Mouse (Mus musculus) megakaryocyte-erythroid progenitor cell, adult 5-6 weeks (primary cell): ENCODE results near the gene Fgf12. TPM values are rescaled to one million over a fixed set of nuclear protein-coding genes. Genes with fewer than 3 reads are reported as not detected.

Source experiments
- ATAC-seq: replicated peaks from 2 replicates; pipeline ENCODE4 v1.8.0; 2016; ENCODE audit warnings: mild to moderate bottlenecking, inconsistent platforms; ENCODE audit not compliant: severe bottlenecking, poor library complexity, low FRiP score, low TSS enrichment
- total RNA-seq, 2 experiments: library from RNA; stranded (forward) in 1 of 2; stranded (reverse) in 1 of 2; fragments of 200-1000, 215-1000 nt in 1 of 2; fragments of >200 nt in 1 of 2; fragmentation: Nextera tagmentation in 1 of 2; gene quantifications; 2 replicates each; pipeline ENCODE4 v1.2.3; 2014 to 2017

The Fgf12 gene
- total RNA-seq, 2 experiments from 2014 or later, result not detected

- ATAC-seq, result no peak
Observed at GRCm38 (mm10) chr16:28626259-28626658, 126.6 kb downstream of the Fgf12 start.

GRCm38 (mm10) chr16:28625689-28626088 is 127.2 kb downstream of the Fgf12 start:
- ATAC-seq, result no peak

GRCm38 (mm10) chr16:28614412-28614811 is 138.5 kb downstream of the Fgf12 start:
- ATAC-seq, result no peak

GRCm38 (mm10) chr16:28610940-28611339 is 141.9 kb downstream of the Fgf12 start:
- no peak for ATAC-seq

- no peak for ATAC-seq
Observed at GRCm38 (mm10) chr16:28603155-28603554, 149.7 kb downstream of the Fgf12 start.

- ATAC-seq, result no peak
Observed at GRCm38 (mm10) chr16:28601723-28602122, 151.1 kb downstream of the Fgf12 start.

- ATAC-seq, result no peak
Observed at GRCm38 (mm10) chr16:28596112-28596511, 156.8 kb downstream of the Fgf12 start.

- ATAC-seq, result 0 out of 2 replicates have a peak, but pooled peaks have one; percentile 57
Observed at GRCm38 (mm10) chr16:28593075-28593915, 159.6 kb downstream of the Fgf12 start.

GRCm38 (mm10) chr16:28592466-28592865 is 160.4 kb downstream of the Fgf12 start:
- no peak for ATAC-seq

- ATAC-seq, result no peak
Observed at GRCm38 (mm10) chr16:28591583-28591982, 161.3 kb downstream of the Fgf12 start.

- ATAC-seq, result no peak
Observed at GRCm38 (mm10) chr16:28572212-28572611, 180.7 kb downstream of the Fgf12 start.

- no peak for ATAC-seq
Observed at GRCm38 (mm10) chr16:28564716-28565217, 188.1 kb downstream of the Fgf12 start.

- ATAC-seq, result no peak
Observed at GRCm38 (mm10) chr16:28564075-28564715, 188.7 kb downstream of the Fgf12 start.

- ATAC-seq, result no peak
Observed at GRCm38 (mm10) chr16:28562847-28563246, 190.0 kb downstream of the Fgf12 start.

- ATAC-seq, result no peak
Observed at GRCm38 (mm10) chr16:28555219-28555618, 197.6 kb downstream of the Fgf12 start.

GRCm38 (mm10) chr16:28539423-28539822 is 213.4 kb downstream of the Fgf12 start:
- ATAC-seq, result no peak

- ATAC-seq, result peak; percentile 90
Observed at GRCm38 (mm10) chr16:28517596-28518524, 235.0 kb downstream of the Fgf12 start.

GRCm38 (mm10) chr16:28512446-28512845 is 240.4 kb downstream of the Fgf12 start:
- no peak for ATAC-seq

GRCm38 (mm10) chr16:28511413-28511812 is 241.5 kb downstream of the Fgf12 start:
- no peak for ATAC-seq
